In genomic region chr13:103302077-103302476, GRCm38 (mm10) we compare ENCODE assay signal across 16 mouse cellular contexts.
"Had no signal": no experiment of that assay in that cellular context is flagged by ENCODE, and none has a peak within 500 bp of the region (broad histone marks: within the 10 kb centered on the region; RNA-seq: fewer than 3 reads in every experiment).

No protein-coding gene starts in this region.

- DNase-seq: retina, postnatal 1 day; right cerebral cortex, adult 18-20 months; right cerebral cortex, postnatal 14 days; right cerebral cortex, postnatal 25 days; right cerebral cortex, postnatal 4 days; spleen, adult 18-20 months; thymus, adult 18-20 months; thymus, adult 2 months; thymus, postnatal 14 days; thymus, postnatal 25 days; thymus, postnatal 36 days; thymus, postnatal 4 days had no signal

- H3K4me2 ChIP-seq: neural tube, embryonic 13.5 days; neural tube, embryonic 15.5 days; stomach, embryonic 15.5 days had no signal

- H3K9ac ChIP-seq: neural tube, embryonic 13.5 days; neural tube, embryonic 15.5 days; stomach, embryonic 15.5 days had no signal

- H3K4me3 ChIP-seq: neural tube, embryonic 13.5 days; neural tube, embryonic 15.5 days; stomach, embryonic 15.5 days had no signal

- H3K36me3 ChIP-seq: neural tube, embryonic 13.5 days; neural tube, embryonic 15.5 days; stomach, embryonic 15.5 days had no signal

- H3K4me1 ChIP-seq: neural tube, embryonic 15.5 days; stomach, embryonic 15.5 days had no signal

- H3K27me3 ChIP-seq: neural tube, embryonic 13.5 days; neural tube, embryonic 15.5 days; stomach, embryonic 15.5 days had no signal

- H3K27ac ChIP-seq: neural tube, embryonic 13.5 days; neural tube, embryonic 15.5 days; stomach, embryonic 15.5 days; stomach, postnatal 0 days had no signal

- H3K9me3 ChIP-seq: neural tube, embryonic 13.5 days; neural tube, embryonic 15.5 days; stomach, embryonic 15.5 days had no signal
